Mouse (Mus musculus) liver, adult 2 months (tissue): ENCODE measurements at regions not wholly inside any gene's neighbourhood (a gene's known extent, or its start where the extent isn't known, plus 50 kb on each side); places are given as distances from the start of the nearest gene placed in this dataset.

Source experiments
- CTCF ChIP-seq: fragments of 200-500 bp; IDR thresholded peaks from 2 replicates; pipeline ENCODE4 v1.5.1; 2011; ENCODE audit warnings: low read depth, low read length, control low read depth
- POLR2A ChIP-seq: fragments of 200-500 bp; IDR thresholded peaks from 2 replicates; pipeline ENCODE4 v1.6.1; 2011; ENCODE audit warnings: low read length, control low read depth; ENCODE audit not compliant: insufficient read depth; ENCODE audit errors: extremely low read depth

GRCm38 (mm10) chr10:125785448-125786196, 180.3 kb upstream of the Lrig3 start:
- TF ChIP-seq CTCF (no peak), POLR2A (no peak)
